Mouse (Mus musculus) ovary, adult 18-20 months (tissue): ENCODE measurements around the gene Trpv2.
A peak's percentile ranks its signal among the peaks of the same experiment; 100 is the strongest.

Experiments used
- DNase-seq: peaks from one replicate; pipeline ENCODE4 v3.0.0; 2022; ENCODE audit warnings: low spot score, mixed read lengths

The Trpv2 gene

DNA sequence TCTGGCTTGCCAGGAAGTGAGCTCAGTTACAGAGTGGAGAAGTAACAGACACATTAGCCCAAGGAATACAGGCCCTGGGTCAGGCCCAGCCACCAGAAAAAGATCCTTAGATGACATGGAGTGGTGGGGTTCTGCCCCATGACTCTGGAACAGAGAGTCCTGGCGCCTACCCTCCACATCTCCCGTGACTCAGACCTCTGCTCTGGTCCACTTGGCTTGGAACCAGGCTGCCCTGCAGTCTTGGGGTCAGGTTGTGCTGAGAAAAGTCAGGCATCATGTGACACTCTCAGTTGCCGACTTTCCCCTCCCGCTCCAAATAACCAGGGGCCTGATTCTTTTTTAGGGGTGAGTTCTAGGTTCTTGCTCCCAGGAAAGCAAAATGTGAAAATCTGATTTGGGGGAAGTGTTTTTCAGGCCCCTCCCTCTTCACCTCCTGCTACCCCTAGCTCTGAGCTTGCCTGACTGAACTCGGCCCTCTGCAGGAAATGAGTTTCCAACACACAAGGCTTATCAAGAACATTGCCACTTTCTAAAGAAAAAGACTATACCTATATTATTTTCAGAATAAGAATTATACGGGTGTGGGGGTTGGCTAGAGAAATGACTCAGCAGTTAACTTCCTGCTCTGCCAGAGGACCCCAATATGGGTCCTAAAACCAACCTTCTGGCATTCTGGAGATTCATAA lies 15.2 kb upstream of the Trpv2 start:
- peak; percentile 50 for DNase-seq

GRCm38 (mm10) chr11:62560463-62561016 lies 13.7 kb upstream of the Trpv2 start:
- no peak for DNase-seq

GRCm38 (mm10) chr11:62563590-62563989 lies 10.7 kb upstream of the Trpv2 start:
- no peak for DNase-seq

DNA sequence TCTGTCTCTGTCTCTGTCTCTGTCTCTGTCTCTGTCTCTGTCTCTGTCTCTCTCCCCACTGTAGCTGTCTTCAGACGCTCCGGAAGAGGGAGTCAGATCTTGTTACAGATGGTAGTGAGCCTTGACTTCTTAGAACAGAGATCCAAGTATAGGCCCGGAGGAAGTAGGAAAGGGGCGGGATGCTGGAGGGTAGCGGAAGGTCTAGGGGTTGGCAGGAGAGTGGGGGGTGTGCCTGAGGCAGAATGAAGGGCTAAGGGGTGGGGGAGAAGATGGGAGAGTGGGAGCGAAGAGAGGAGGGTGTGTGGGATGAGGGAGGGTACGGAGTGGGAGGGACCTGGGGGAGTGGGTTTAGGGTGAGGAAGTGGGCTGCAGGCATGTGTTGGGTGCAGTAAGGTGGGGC lies 8.5 kb upstream of the Trpv2 start:
- no peak for DNase-seq

- DNase-seq = no peak
Measured at GRCm38 (mm10) chr11:62566211-62566610, 8.1 kb upstream of the Trpv2 start.

GRCm38 (mm10) chr11:62568300-62568699 lies 6.0 kb upstream of the Trpv2 start:
- DNase-seq = no peak

DNA sequence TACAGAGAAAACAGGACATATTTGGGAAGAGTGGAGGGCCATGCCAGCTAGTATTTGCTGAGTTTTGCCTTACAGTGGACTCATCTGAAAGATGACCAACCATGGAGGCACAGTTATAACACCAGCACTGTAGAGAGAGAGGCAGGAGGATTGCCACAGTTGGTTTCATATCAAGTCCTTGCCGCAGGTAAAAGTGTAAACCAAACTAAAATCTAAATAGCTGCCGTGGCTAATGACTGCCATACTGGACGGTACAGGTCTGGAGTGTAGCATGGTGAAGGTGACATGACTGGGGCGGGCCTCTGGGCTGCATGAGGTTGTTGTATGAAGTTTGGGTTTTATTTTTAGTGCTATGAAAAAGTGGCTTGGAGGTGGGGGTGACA lies 408 bp downstream of the Trpv2 start:
- no peak for DNase-seq

GRCm38 (mm10) chr11:62575297-62575658 lies 992 bp downstream of the Trpv2 start:
- peak; percentile 57 for DNase-seq

DNA sequence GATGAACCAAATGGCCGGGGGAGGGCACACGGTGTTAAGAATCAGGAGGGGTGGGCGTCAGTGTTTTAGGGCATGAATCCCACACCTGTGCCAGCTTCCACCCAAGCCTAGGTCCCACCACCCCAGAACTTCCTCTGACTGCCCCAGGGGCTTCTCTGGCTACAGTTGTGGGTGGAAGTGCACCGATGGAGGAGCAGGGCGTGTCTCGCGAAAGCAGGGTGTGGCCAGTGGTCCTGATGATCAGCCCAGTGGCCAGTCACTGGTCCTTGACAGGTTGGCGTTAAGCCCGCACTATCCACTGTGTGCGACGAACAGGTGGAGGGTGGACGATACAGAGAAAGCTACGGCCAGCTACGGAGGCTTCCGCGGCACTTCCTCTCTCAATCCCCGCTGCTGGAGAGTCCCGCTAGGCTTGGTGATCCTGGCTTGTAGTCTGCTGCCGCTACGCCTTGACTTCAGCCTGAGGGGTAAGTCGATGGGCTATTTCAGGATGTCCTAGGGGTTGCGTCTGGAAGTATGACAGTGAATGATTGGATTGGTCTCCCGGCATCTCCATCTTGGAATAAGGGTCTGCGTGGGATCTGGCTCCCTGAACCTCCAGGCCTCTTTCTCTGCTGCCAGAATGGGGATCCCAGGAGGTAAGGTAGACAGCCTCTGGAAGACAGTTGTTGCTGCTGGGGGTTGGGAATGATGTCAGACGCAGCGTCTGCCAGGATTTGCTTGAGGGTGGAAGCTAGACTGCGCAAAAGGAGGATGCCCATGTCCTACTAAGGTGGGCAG lies 1.6 kb downstream of the Trpv2 start:
- no peak for DNase-seq

GRCm38 (mm10) chr11:62576530-62577152 lies 2.4 kb downstream of the Trpv2 start:
- DNase-seq = no peak

GRCm38 (mm10) chr11:62583031-62583430 lies 8.7 kb downstream of the Trpv2 start:
- DNase-seq = no peak

GRCm38 (mm10) chr11:62584671-62585206 lies 10.5 kb downstream of the Trpv2 start:
- no peak for DNase-seq

- no peak for DNase-seq
Measured at GRCm38 (mm10) chr11:62587034-62587433, 12.7 kb downstream of the Trpv2 start.

DNA sequence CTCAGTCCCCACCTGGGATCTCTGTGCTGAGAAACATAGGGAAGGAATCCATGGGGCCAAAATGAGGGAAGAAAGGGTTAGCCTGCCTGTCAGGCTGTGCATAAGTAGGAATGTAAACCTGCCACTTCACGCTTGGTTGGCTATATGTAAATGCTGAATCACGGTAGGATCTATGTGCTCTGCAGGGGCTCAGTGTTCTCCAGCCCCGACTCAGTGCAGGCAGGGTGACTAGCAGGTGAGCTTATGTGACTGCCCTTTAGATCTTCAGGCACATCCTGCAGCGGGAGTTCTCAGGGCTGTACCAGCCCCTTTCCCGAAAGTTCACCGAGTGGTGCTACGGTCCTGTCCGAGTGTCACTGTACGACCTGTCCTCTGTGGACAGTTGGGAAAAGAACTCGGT lies 15.1 kb downstream of the Trpv2 start:
- DNase-seq = no peak

GRCm38 (mm10) chr11:62591026-62591425 lies 16.7 kb downstream of the Trpv2 start:
- DNase-seq = no peak

- no peak for DNase-seq
Measured at GRCm38 (mm10) chr11:62591904-62592575, 17.8 kb downstream of the Trpv2 start.

DNA sequence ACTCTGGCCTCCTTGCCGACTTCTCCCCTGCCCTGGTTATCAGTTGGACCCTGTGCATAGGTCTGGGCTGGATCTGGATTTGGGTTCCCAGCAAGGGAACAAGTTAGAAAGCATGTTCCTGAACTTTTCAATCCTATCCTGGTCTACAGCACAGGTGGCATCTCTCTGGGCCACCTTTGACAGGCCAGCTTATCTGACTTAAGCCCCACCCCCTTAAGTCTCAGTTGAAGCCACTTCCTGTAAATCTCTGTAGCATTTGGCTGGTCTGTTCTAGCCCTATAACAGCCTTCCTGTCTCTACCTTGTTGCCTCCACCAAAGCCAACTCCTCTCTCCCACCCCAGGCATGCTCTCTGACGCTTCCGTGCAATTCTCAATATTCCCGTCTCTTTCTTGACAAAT lies 24.3 kb downstream of the Trpv2 start:
- no peak for DNase-seq

GRCm38 (mm10) chr11:62601732-62602618 lies 27.7 kb downstream of the Trpv2 start:
- DNase-seq = no peak

- DNase-seq = peak; percentile 96
Measured at GRCm38 (mm10) chr11:62602619-62603311, 28.5 kb downstream of the Trpv2 start.

- no peak for DNase-seq
Measured at GRCm38 (mm10) chr11:62603312-62604056, 29.2 kb downstream of the Trpv2 start.
